Mouse (Mus musculus): ENCODE results near the gene Ubqln4.

Ubqln4 gene

GRCm38 (mm10) chr3:88553525-88553879 is at the start of gene Ubqln4:
Gene Ubqln4, plus strand, starts transcription at chr3:88553758.
- DNase-seq (ENCODE audit: low read depth, low spot score): peak; percentile 96

DNA sequence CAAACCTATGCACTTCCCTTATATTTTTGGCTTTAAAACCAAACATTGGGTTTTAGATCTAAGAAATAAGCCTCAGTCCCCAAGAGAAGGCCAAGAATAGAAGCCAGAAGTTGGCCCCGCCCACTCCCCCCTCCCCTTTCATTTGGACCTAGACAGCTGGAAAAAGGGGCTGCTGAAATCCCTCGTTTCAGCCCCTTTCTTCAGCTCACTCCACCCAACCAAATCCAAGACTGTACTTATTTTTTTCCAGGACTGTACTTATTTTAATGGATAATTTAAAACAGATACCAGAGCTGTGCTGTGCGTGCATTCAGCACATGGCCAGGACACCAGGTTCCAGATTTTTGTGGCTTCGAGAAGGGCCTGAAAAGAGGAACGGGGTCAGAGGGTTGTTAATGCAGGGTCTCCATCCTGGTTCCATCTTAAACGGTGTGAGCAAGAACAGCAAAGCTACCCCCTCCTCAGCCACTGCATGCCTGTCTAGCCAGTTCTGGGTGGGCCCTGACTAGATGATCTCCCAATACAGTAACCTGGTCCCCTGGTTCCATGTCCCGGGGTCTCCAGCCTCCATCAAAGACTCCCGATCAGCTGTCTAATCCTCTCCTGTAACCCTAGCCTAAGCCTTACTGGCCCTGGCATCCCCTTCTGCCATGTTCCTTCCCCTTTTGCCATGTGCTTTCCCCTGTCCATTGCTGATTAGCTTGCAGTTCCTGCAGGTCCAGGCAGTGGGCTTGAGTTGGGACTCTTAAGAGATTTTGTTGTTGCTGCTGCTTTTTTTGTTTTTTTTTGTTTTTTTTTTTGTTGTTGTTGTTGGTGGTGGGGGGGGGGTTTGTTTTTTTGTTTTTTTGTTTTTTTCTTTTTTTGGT is 49.4 kb upstream of the Ubqln4 start:
- no peak for DNase-seq (ENCODE audit: low read depth, low spot score)

- no peak for DNase-seq (ENCODE audit: low read depth, low spot score)
Measured at GRCm38 (mm10) chr3:88505081-88505480, 48.5 kb upstream of the Ubqln4 start.

GRCm38 (mm10) chr3:88505765-88506164 is 47.8 kb upstream of the Ubqln4 start:
- peak; percentile 67 for DNase-seq (ENCODE audit: low read depth, low spot score)

GRCm38 (mm10) chr3:88509250-88509649 is 44.3 kb upstream of the Ubqln4 start:
- DNase-seq (ENCODE audit: low read depth, low spot score): no peak

- peak; percentile 98 for DNase-seq (ENCODE audit: low read depth, low spot score)
Measured at GRCm38 (mm10) chr3:88509692-88510420, 43.7 kb upstream of the Ubqln4 start, which contains the start of gene Lmna. Gene Lmna, minus strand, starts transcription at chr3:88509956.

DNA sequence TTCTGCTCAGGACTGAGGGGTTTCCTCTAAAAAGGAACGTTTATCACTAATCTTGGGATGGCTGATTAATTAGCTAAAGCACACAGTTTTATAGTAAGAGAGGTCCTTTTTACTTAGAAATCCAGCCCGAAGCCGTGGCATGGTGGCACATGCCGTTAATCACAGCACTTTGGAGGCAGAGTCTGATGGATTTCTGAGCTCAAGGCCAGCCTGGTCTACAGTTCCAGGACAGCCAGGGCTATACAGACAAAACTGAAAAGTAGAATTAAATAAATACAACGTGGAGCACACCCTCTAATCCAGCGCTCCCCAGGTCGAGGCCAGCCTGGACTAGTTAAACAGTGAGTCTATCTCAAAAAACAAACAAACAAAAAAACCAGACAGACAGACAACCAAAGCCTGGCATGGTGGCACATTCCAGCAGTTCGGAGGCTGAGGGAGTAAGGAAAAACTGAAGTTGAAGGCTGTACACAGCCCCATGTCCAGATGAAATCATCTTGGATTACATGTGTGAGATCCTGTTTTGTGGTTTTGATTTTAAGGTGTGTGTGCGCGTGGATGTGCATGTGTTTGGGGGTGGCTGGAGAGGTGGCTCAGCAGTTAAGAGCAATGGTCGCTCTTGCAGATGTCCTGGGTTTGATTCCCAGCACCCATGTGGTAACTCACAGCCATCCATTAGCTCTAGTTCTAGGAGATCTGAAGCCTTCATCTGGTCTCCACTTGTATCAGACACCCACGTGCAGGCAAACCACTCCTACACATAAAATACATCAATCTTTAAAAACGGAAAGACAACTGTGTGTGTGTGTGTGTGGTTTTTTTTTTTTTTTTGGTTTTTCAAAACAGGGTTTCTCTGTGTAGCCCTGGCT is 42.9 kb upstream of the Ubqln4 start:
- DNase-seq (ENCODE audit: low read depth, low spot score): no peak

- no peak for DNase-seq (ENCODE audit: low read depth, low spot score)
Measured at GRCm38 (mm10) chr3:88511559-88511958, 42.0 kb upstream of the Ubqln4 start.

DNA sequence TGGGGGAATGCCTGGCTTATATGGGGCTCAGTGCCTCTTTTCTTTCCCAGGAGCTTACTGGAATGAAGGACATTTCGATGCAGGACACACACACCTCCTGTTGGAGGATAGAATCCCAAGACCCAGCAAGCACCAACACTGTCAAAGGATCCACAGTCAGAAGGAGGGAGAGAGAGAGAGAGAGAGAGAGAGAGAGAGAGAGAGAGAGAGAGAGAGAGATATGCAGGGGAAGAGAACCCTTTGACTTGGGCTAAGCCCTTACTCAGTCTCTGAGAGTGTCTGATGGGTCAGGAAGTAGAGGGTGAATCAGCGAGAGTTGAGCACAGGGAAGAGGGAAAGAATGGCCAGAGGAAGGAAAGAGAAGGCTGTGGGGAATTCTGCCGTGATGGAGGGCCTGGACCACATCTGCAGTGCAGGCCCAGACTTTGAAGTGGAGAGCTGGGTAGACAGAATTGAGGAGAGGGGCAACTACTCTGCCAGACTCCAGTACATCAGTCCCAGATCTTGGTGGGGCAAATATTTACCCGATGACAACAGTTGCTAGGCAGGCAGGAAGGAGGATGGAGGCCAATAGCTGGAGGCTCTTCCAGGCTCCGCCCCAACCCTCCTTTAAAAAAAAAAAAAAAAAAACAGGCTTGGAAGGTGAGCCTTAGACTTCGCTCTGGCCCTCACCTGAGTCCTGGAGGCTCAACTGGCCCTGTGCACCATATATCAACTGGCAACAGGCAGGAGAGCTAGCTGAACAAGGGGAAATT is 41.2 kb upstream of the Ubqln4 start:
- no peak for DNase-seq (ENCODE audit: low read depth, low spot score)

DNA sequence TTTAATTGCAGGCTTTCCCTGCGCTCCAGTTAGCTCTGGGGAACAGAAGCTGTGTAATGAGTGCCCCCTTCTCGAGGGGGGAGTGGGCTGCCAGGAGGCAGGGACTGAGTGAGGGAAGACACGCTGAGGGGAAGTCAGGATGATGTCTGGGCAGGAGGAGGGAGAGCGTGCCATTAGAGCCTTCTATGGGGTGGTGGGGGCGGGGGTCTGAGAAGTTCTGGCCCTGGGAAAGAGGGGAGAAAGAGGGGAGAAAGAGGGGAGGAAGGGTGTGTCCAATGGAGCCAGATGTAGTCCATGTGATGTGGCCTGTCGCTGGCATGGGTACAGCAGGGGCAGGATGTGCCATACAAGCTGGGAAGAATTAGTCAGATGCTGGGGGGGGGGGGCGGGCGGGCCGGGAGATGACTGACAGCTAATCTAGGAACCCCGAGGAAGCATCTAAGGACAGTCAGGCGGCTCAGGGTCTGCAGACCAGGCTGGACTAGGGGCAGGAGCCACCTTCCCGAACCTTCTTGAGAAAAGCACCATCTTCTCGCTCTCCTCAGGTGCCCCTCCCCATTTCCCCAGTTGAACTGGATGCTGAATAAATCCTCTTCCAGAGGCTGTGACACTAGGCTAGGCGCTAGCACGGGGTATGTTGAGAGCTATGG is 40.5 kb upstream of the Ubqln4 start:
- DNase-seq (ENCODE audit: low read depth, low spot score): no peak

- no peak for DNase-seq (ENCODE audit: low read depth, low spot score)
Measured at GRCm38 (mm10) chr3:88513546-88514115, 39.9 kb upstream of the Ubqln4 start.

GRCm38 (mm10) chr3:88514231-88515094 is 39.1 kb upstream of the Ubqln4 start:
- no peak for DNase-seq (ENCODE audit: low read depth, low spot score)

DNA sequence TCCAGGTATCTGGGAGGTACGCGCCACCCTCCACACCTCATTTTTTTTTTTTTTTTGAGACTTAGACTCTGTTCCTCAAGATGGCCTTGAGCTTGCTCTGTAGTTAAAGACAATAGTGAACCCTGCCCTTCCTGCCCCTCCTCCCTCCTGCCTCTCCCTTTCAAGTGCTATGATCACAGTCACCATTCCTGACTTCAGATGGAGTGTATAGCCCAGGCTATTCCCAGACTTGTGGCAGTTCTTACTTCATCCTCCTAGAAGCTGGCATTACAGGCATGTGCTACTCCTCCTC is 38.5 kb upstream of the Ubqln4 start:
- DNase-seq (ENCODE audit: low read depth, low spot score): peak; percentile 57

DNA sequence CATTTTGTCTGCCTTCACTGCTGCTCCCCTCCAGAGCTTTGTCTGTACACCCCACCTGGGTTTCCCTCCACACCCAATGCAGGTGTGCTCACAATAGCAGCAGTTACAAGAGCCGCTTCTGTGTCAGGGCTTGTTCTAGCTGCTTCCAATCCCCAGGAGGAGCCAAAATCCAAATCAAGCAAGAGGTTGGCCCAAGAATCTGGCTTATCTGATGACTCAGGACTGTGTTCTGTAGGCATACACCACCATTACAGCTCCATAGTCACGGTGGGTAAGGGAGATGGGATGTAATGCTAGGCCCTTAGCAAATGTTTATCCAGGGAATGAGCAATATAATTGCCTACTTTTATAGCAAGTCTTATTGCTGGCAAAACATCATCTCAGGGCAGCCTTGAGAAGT is 37.2 kb upstream of the Ubqln4 start:
- DNase-seq (ENCODE audit: low read depth, low spot score): no peak

DNA sequence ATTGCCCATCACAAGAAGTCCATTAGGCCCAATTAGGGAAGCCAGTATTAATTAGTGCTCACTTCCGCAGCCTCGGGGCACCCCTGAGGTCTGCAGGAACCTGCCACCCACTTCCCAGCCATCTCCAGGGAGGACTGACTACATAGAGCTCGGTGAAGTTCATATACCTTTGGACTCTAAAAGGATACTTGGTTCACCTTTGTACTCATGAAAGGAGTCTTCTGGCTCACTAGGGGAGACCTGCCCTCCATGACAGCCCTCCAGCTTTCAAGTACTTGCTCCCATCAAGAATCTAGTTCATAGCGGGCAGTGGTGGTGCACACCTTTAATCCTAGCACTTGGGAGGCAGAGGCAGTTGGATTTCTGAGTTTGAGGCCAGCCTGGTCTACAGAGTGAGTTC is 35.1 kb upstream of the Ubqln4 start:
- DNase-seq (ENCODE audit: low read depth, low spot score): no peak

- DNase-seq (ENCODE audit: low read depth, low spot score): no peak
Measured at GRCm38 (mm10) chr3:88520078-88520477, 33.5 kb upstream of the Ubqln4 start.

- no peak for DNase-seq (ENCODE audit: low read depth, low spot score)
Measured at GRCm38 (mm10) chr3:88521156-88521555, 32.4 kb upstream of the Ubqln4 start.

DNA sequence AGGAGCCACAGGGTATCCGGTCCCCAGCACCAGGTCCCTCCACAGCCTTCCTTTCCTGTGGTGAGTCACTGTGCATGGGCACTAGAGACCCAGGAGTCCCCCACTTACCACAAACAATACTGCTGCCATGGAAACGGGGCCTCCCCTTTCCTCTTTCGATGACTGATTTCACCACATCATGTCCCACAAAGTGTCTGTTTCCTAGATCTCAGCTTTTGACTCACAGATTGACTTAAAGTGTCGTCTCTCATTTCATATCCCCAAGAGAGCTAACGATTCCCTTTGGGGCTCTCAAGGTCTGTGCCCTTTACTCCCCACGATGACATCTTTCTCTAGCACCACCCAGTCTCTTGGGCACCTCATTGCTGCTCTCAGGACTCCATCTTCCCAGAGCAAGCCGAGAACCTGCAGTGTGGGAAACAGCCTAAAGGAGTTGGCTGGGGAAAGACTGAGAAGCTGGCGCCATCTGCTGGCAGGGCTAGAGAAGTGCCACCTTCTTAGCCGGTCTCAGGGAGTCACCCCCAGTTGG is 31.7 kb upstream of the Ubqln4 start:
- peak; percentile 86 for DNase-seq (ENCODE audit: low read depth, low spot score)

GRCm38 (mm10) chr3:88523027-88523426 is 30.5 kb upstream of the Ubqln4 start:
- DNase-seq (ENCODE audit: low read depth, low spot score): no peak
